Mouse (Mus musculus) C2C12 (cell line): ENCODE data around the gene Serpinb13.

ENCODE experiments used
- CEBPB ChIP-seq: IDR thresholded peaks from one replicate; pipeline ENCODE4 v1.6.1; 2011; ENCODE audit warnings: low read depth, mild to moderate bottlenecking, control low read depth, moderate library complexity
- CTCF ChIP-seq: IDR thresholded peaks from one replicate; pipeline ENCODE4 v1.5.1; 2011; ENCODE audit not compliant: control insufficient read depth, insufficient read depth, insufficient read length
- MAX ChIP-seq: IDR thresholded peaks from one replicate; pipeline ENCODE4 v1.6.1; 2011; ENCODE audit warnings: mild to moderate bottlenecking, control low read depth
- MYOD1 ChIP-seq: IDR thresholded peaks from one replicate; pipeline ENCODE4 v1.6.1; 2011; ENCODE audit warnings: low read depth; ENCODE audit not compliant: control insufficient read depth, insufficient read length
- MYOG ChIP-seq: IDR thresholded peaks from one replicate; pipeline ENCODE4 v1.6.1; 2011; ENCODE audit not compliant: control insufficient read depth, insufficient read length; ENCODE audit errors: extremely low read depth
- USF1 ChIP-seq: IDR thresholded peaks from one replicate; pipeline ENCODE4 v1.6.1; 2011; ENCODE audit warnings: low read depth, mild to moderate bottlenecking, control low read depth, moderate library complexity

GRCm38 (mm10) chr1:106933658-106934057 is 47.1 kb upstream of the Serpinb13 start:
- TF ChIP-seq CTCF (no peak), MYOD1 (no peak), USF1 (no peak), MYOG (no peak), CEBPB (no peak), MAX (no peak)
